Mouse (Mus musculus): ENCODE data around the gene Wdr81. TPM values are rescaled to one million over a fixed set of nuclear protein-coding genes. Genes with fewer than 3 reads are reported as not detected.
A peak's percentile ranks its signal among the peaks of the same experiment; 100 is the strongest.

Wdr81 gene
- polyA plus RNA-seq, 1 experiment from 2014 or later: 4.6 TPM

DNA sequence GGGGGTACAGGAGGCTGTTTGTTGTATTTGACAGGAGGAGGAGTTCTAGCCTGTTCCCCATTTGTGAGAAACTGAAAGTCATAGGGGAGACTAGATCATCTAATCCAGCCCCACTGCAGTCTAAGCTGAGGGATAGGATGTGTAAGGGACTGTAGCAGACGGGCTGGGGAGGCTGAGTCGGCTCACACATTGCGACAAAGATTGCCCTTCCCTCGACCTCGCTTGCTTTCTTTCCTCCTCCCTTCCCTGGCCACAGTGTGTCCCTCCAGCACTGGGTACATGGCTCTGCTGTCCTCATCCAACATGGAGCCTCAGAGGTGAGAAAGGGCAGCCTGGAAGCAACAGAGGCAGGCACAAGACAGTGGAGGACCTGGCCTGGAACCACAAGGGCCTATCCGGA is 10.5 kb upstream of the Wdr81 start:
- Histone ChIP-seq H3K36me3 (ENCODE audit: insufficient read depth) (peaks cover 14% of the 10 kb centered on the region), H3K27ac (ENCODE audit: low read depth) (no peak overlapping the region), H3K27me3 (ENCODE audit: insufficient read depth, low read length) (no peaks in the 10 kb centered on the region), H3K4me1 (ENCODE audit: insufficient read depth) (peaks cover 8% of the 10 kb centered on the region), H3K4me2 (no peak overlapping the region), H3K9ac (no peak overlapping the region), H3K9me3 (ENCODE audit: low read depth, low read length) (no peaks in the 10 kb centered on the region), H3K4me3 (ENCODE audit: low read depth, low read length) (no peak overlapping the region)
- TF ChIP-seq CTCF (IDR thresholded peaks at IDR 0.05; ENCODE audit: low read depth): no peak
- ATAC-seq (ENCODE audit: insufficient read depth) (no peak), DNase-seq (no peak)
- 87% methylated on average over 6 of the region's 6 CpGs for WGBS

DNA sequence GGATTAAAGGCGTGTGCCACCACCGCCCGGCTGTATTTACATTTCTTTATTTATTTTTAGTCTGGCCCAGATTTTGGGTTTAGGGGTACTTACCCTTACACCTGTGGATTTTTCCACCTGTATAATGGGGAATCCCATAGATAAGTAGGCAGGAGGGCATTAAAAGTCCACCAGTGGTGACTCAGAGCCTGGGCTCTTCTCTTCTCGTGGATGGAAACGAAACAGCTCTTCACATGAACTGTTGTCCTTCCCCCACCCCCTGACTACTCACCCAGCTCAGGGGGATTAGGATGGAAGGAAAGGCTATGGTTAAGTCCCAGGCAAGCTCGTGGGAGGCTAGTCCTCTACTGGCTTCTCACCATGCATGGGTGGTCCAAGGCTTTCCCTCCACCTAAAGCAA is 9.9 kb upstream of the Wdr81 start:
- H3K27me3 ChIP-seq (ENCODE audit: insufficient read depth, low read length): no peaks in the 10 kb centered on the region
- ATAC-seq (ENCODE audit: insufficient read depth) (no peak), DNase-seq (no peak)
- 88% methylated on average over 6 of the region's 6 CpGs for WGBS
- H3K27ac ChIP-seq (ENCODE audit: low read depth): no peak overlapping the region
- TF ChIP-seq CTCF (IDR thresholded peaks at IDR 0.05; ENCODE audit: low read depth): no peak
- H3K4me1 ChIP-seq (ENCODE audit: insufficient read depth): peaks cover 14% of the 10 kb centered on the region
- peaks cover 14% of the 10 kb centered on the region for H3K36me3 ChIP-seq (ENCODE audit: insufficient read depth)
- H3K9ac ChIP-seq: no peak overlapping the region
- H3K9me3 ChIP-seq (ENCODE audit: low read depth, low read length): no peaks in the 10 kb centered on the region
- H3K4me3 ChIP-seq (ENCODE audit: low read depth, low read length): no peak overlapping the region
- no peak overlapping the region for H3K4me2 ChIP-seq

- peaks cover 14% of the 10 kb centered on the region for H3K36me3 ChIP-seq (ENCODE audit: insufficient read depth)
- TF ChIP-seq CTCF (IDR thresholded peaks at IDR 0.05; ENCODE audit: low read depth): no peak
- H3K4me1 ChIP-seq (ENCODE audit: insufficient read depth): peaks cover 17% of the 10 kb centered on the region
- no peaks in the 10 kb centered on the region for H3K27me3 ChIP-seq (ENCODE audit: insufficient read depth, low read length)
- WGBS: 54% methylated on average over 4 of the region's 4 CpGs
- ATAC-seq (ENCODE audit: insufficient read depth) (no peak), DNase-seq (no peak)
- H3K27ac ChIP-seq (ENCODE audit: low read depth): peak overlapping the region; percentile 85
- peak overlapping the region; percentile 64; the same call in 1 of the 2 replicates for H3K4me3 ChIP-seq (ENCODE audit: low read depth, low read length)
- H3K9ac ChIP-seq: no peak overlapping the region
- no peaks in the 10 kb centered on the region for H3K9me3 ChIP-seq (ENCODE audit: low read depth, low read length)
- H3K4me2 ChIP-seq: peak overlapping the region; percentile 98
Measured at GRCm38 (mm10) chr11:75463624-75464023, 9.1 kb upstream of the Wdr81 start.

DNA sequence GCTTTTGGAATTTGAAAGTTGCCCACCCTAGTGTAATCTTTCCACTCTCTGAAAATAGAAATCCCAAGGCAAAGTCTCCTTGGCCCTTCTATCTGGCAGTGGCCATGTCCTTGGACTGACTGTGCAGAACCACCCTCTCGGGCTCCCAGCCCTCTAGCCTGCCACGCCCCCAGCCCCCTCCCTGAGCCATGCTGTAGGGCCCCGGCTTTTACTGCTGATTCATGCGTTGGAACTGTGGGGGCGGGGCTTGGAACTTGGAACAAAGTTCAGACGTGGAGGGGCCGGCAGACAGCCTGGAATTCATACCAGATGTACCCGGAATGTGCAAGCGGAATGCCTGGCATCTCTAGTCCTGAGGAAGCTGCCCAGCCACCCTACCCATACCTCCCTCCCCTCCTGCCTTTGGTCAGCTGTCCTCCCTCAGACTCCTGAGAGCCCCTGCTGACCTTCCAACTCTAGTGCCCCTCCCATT is 8.4 kb upstream of the Wdr81 start:
- peak overlapping the region; percentile 64 for H3K4me3 ChIP-seq (ENCODE audit: low read depth, low read length)
- no peaks in the 10 kb centered on the region for H3K27me3 ChIP-seq (ENCODE audit: insufficient read depth, low read length)
- TF ChIP-seq CTCF (IDR thresholded peaks at IDR 0.05; ENCODE audit: low read depth): no peak
- H3K9me3 ChIP-seq (ENCODE audit: low read depth, low read length): no peaks in the 10 kb centered on the region
- peak overlapping the region; percentile 57; the same call in 1 of the 2 replicates for H3K9ac ChIP-seq
- peak; percentile 30 for ATAC-seq (ENCODE audit: insufficient read depth)
- H3K4me2 ChIP-seq: peak overlapping the region; percentile 98
- peak; percentile 93 for DNase-seq
- H3K27ac ChIP-seq (ENCODE audit: low read depth): peak overlapping the region; percentile 85
- H3K36me3 ChIP-seq (ENCODE audit: insufficient read depth): peaks cover 14% of the 10 kb centered on the region
- 1% methylated on average over 9 of the region's 9 CpGs for WGBS
- H3K4me1 ChIP-seq (ENCODE audit: insufficient read depth): peaks cover 17% of the 10 kb centered on the region

DNA sequence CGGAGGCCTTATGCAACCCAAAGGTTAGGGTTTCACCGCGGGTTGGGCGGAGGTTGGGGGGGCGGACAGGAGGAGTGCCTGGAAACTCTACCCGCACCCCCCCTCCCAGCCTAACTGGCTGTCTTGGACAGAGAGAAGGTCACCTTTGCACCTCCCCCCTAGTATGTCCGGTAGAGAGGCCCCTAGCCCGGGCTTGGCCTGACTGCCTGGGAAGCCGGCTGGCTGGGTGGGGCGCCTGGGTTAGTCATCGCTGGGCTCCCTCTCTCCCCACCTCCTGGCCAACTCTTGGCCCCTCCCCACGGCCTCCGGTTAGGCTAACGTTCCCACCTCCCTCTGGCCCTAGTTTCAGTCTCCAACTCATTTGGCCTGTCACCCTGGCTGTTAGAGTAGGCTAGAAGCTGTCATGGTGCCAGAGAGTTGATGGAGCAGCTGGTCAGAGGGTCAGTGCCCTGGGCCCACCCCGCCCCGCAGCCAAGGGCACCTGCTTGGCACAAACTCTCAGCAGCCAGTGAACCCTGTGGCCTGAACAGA is 7.8 kb upstream of the Wdr81 start:
- peaks cover 17% of the 10 kb centered on the region for H3K4me1 ChIP-seq (ENCODE audit: insufficient read depth)
- H3K27me3 ChIP-seq (ENCODE audit: insufficient read depth, low read length): no peaks in the 10 kb centered on the region
- no peak for TF ChIP-seq CTCF (IDR thresholded peaks at IDR 0.05; ENCODE audit: low read depth)
- peak overlapping the region; percentile 98 for H3K4me2 ChIP-seq
- peak overlapping the region; percentile 85 for H3K27ac ChIP-seq (ENCODE audit: low read depth)
- H3K9ac ChIP-seq: peak overlapping the region; percentile 57
- peak; percentile 54 for DNase-seq
- ATAC-seq (ENCODE audit: insufficient read depth): peak; percentile 5; the same call in 1 of the 2 replicates
- no peaks in the 10 kb centered on the region for H3K9me3 ChIP-seq (ENCODE audit: low read depth, low read length)
- WGBS: 2% methylated on average over 15 of the region's 16 CpGs
- H3K4me3 ChIP-seq (ENCODE audit: low read depth, low read length): peak overlapping the region; percentile 64
- peaks cover 14% of the 10 kb centered on the region for H3K36me3 ChIP-seq (ENCODE audit: insufficient read depth)

- peak overlapping the region; percentile 85 for H3K27ac ChIP-seq (ENCODE audit: low read depth)
Measured at GRCm38 (mm10) chr11:75461743-75462252, 7.3 kb upstream of the Wdr81 start.

GRCm38 (mm10) chr11:75460844-75461742 is 6.6 kb upstream of the Wdr81 start, which contains the start of gene Tlcd2:
Tlcd2 (plus strand) TSS chr11:75461715.
- 0 out of 2 replicates have a peak, but pooled peaks have one; percentile 5 for TF ChIP-seq CTCF (IDR thresholded peaks at IDR 0.05; ENCODE audit: low read depth)
- Histone ChIP-seq H3K36me3 (ENCODE audit: insufficient read depth) (peaks cover 11% of the 10 kb centered on the region), H3K9ac (peak within 1 kb of the TSS; percentile 57), H3K9me3 (ENCODE audit: low read depth, low read length) (no peaks in the 10 kb centered on the region), H3K4me1 (ENCODE audit: insufficient read depth) (peaks cover 17% of the 10 kb centered on the region), H3K4me2 (peak within 1 kb of the TSS; percentile 98), H3K27me3 (ENCODE audit: insufficient read depth, low read length) (no peaks in the 10 kb centered on the region), H3K27ac (ENCODE audit: low read depth) (peak within 1 kb of the TSS; percentile 96), H3K4me3 (ENCODE audit: low read depth, low read length) (peak within 1 kb of the TSS; percentile 64)
- ATAC-seq (ENCODE audit: insufficient read depth) (peak; percentile 92), DNase-seq (peak; percentile 100)
- under 1% methylated on average over 46 of the region's 46 CpGs for WGBS

More at GRCm38 (mm10) chr11:75461743-75462252, 7.3 kb upstream of the Wdr81 start:
- Histone ChIP-seq H3K36me3 (ENCODE audit: insufficient read depth) (peaks cover 13% of the 10 kb centered on the region), H3K4me3 (ENCODE audit: low read depth, low read length) (peak overlapping the region; percentile 64), H3K27me3 (ENCODE audit: insufficient read depth, low read length) (no peaks in the 10 kb centered on the region), H3K4me1 (ENCODE audit: insufficient read depth) (peaks cover 17% of the 10 kb centered on the region), H3K9me3 (ENCODE audit: low read depth, low read length) (no peaks in the 10 kb centered on the region), H3K9ac (peak overlapping the region; percentile 57), H3K4me2 (peak overlapping the region; percentile 98)
- no peak for DNase-seq
- ATAC-seq (ENCODE audit: insufficient read depth): peak; percentile 9; the same call in 1 of the 2 replicates
- TF ChIP-seq CTCF (IDR thresholded peaks at IDR 0.05; ENCODE audit: low read depth): no peak
- under 1% methylated on average over 29 of the region's 30 CpGs for WGBS
